Mouse (Mus musculus) olfactory bulb, adult 2 months (tissue): ENCODE measurements around the gene Gm10638.

ENCODE experiments used
- CTCF ChIP-seq: fragments of 200-500 bp; IDR thresholded peaks from 2 replicates; pipeline ENCODE4 v1.5.1; 2012; ENCODE audit warnings: low read depth, mild to moderate bottlenecking, low read length, moderate library complexity; ENCODE audit not compliant: insufficient read depth
- POLR2A ChIP-seq: fragments of 200-500 bp; IDR thresholded peaks from 2 replicates; pipeline ENCODE4 v1.6.1; 2012; ENCODE audit warnings: mild to moderate bottlenecking, low read depth, low read length, moderate library complexity; ENCODE audit not compliant: insufficient read depth

DNA sequence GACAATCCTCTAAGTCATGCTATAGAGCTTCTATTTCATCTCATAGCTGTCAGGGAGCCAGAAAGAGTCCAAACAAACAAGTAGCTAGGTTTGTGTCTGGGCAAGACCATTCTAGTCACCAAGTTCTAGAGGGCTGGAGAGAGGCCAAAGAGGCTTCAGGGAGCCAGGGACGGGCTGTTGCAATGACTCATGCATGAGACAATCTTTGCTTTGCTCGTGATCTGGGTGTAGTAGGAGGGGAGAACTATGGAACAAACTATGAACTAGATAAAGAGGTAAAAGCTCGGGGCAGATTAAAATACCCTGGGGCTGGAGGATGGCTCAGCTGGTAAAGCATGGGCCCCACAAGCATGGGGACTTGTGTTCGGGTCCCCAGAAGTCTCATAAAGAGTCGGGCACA is 23.0 kb downstream of the Gm10638 start:
- TF ChIP-seq CTCF (no peak), POLR2A (no peak)
